31 mouse cellular contexts compared by ENCODE assay signal in the genomic region with DNA sequence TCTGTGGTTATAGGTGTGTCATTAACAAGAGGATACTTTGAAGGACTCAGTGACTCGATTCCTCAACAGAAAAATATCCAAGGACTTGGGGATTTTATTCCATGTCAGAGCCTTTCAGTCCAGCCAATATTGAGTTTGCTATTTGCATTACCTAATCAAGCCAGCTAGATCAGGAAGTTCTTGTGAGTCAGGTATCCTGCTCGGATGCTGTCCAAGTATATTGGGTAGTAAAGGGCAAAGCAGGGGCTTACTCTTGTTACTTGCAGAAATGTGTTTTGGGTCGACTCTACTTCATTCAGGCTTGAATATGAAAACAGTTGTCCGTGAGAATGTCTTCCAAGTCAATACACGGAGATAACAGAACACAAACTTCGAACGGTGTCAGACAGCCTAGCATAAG. TPM values are rescaled to one million over a fixed set of nuclear protein-coding genes. Genes with fewer than 3 reads are reported as not detected.
"Had no signal": no experiment of that assay in that cellular context is flagged by ENCODE, and none has a peak within 500 bp of the region (broad histone marks: within the 10 kb centered on the region; RNA-seq: fewer than 3 reads in every experiment).

No protein-coding gene starts in this region.

- H3K9me3 ChIP-seq: heart, embryonic 12.5 days; hindbrain, embryonic 10.5 days; hindbrain, embryonic 12.5 days; intestine, embryonic 15.5 days; kidney, embryonic 15.5 days; limb, embryonic 13.5 days; limb, embryonic 15.5 days; liver, embryonic 12.5 days had no signal

- H3K4me3 ChIP-seq: heart, embryonic 12.5 days; hindbrain, embryonic 10.5 days; hindbrain, embryonic 12.5 days; intestine, embryonic 15.5 days; kidney, embryonic 15.5 days; limb, embryonic 13.5 days; limb, embryonic 15.5 days; liver, embryonic 12.5 days had no signal

- H3K9ac ChIP-seq: heart, embryonic 12.5 days; hindbrain, embryonic 12.5 days; hindbrain, embryonic 14.5 days; intestine, embryonic 15.5 days; kidney, embryonic 15.5 days; limb, embryonic 13.5 days; limb, embryonic 15.5 days; liver, embryonic 12.5 days; liver, embryonic 14.5 days had no signal

- H3K27ac ChIP-seq: hindbrain, embryonic 10.5 days; hindbrain, embryonic 12.5 days; hindbrain, embryonic 14.5 days; intestine, embryonic 15.5 days; kidney, embryonic 15.5 days; kidney, postnatal 0 days; limb, embryonic 13.5 days; limb, embryonic 15.5 days; liver, embryonic 12.5 days; liver, embryonic 14.5 days had no signal

- H3K4me1 ChIP-seq: heart, embryonic 12.5 days; hindbrain, embryonic 12.5 days had no signal

- H3K4me2 ChIP-seq: heart, embryonic 12.5 days; hindbrain, embryonic 12.5 days; hindbrain, embryonic 14.5 days; intestine, embryonic 15.5 days; kidney, embryonic 15.5 days; limb, embryonic 13.5 days; limb, embryonic 15.5 days; liver, embryonic 12.5 days had no signal

- DNase-seq: gastrocnemius, postnatal 14 days; heart, postnatal 10 days; heart, postnatal 4 days; kidney, adult 18-20 months; kidney, adult 9 months; kidney, postnatal 14 days; kidney, postnatal 36 days; layer of hippocampus, adult 9-11 months; layer of hippocampus, postnatal 36 days; left cerebral cortex, postnatal 4 days had no signal

- H3K27me3 ChIP-seq: heart, embryonic 12.5 days; hindbrain, embryonic 12.5 days; intestine, embryonic 15.5 days; kidney, embryonic 15.5 days; limb, embryonic 13.5 days; limb, embryonic 15.5 days; liver, embryonic 12.5 days had no signal

- ATAC-seq: hindbrain, embryonic 16.5 days; inflammation-experienced regulatory T-cells, adult 6 months; intestine, embryonic 15.5 days; intestine, postnatal 0 days; liver, embryonic 12.5 days had no signal

RNA-seq across cellular contexts. Expression of gene Npffr1, which starts 59.4 kb away (rescaled TPM):
- total RNA-seq: gastrocnemius, adult 8-10 months; granulocyte monocyte progenitor cell, adult 5-6 weeks; heart, postnatal 25 days had no signal
- polyA plus RNA-seq: heart, embryonic 16.5 days; inflammation-experienced regulatory T-cells, adult 6 months; large intestine, adult 2 months; limb, embryonic 11.5 days; liver, embryonic 12.5 days; liver, embryonic 14.5 days; liver, embryonic 16.5 days had no signal
